In the genomic region with DNA sequence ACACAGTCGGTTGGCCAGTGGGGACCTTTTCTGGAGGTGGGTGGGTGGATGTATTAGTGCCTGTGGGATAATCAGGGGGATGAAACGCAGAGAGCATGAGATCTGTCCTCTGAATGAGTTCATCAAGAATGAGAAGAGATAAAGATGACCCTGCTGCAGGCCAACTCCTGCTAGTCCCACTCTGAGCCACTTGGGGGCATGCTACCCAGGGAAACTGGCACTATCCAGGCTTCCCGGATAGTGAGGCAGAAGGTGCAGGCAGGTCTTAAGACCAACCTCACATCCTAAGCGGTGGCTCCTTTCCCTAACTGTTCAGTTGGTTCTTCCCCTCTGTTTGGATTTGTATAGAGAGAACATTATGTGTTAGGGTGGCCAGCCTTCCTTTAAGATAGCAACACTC, we compare ENCODE assay signal across 9 mouse cellular contexts.
DNase-seq lines count a peak whose midpoint lies in the region; ATAC-seq and TF ChIP-seq lines count a peak whose summit lies in the region.
"Had no signal": no experiment of that assay in that cellular context is flagged by ENCODE, and none has a peak within 500 bp of the region (broad histone marks: within the 10 kb centered on the region; RNA-seq: fewer than 3 reads in every experiment).

No protein-coding gene starts in this region.

- WGBS in intestine, postnatal 0 days: 65% methylated on average over 4 of the region's 4 CpGs
- 64% methylated on average over 4 of the region's 4 CpGs for WGBS in intestine, embryonic 15.5 days
- 70% methylated on average over 4 of the region's 4 CpGs for WGBS in neural tube, embryonic 15.5 days

- H3K4me2 ChIP-seq in intestine, postnatal 0 days (replicated peaks; ENCODE audit: low read depth): no peak overlapping the region
- no peak overlapping the region for H3K4me2 ChIP-seq in intestine, embryonic 15.5 days (replicated peaks)
- no peak overlapping the region for H3K4me2 ChIP-seq in neural tube, embryonic 15.5 days
- H3K4me2 ChIP-seq: liver, embryonic 13.5 days had no signal

- H3K27ac ChIP-seq in intestine, postnatal 0 days (ENCODE audit: low read depth, low read length): no peak overlapping the region
- H3K27ac ChIP-seq in intestine, embryonic 15.5 days: no peak overlapping the region
- H3K27ac ChIP-seq in neural tube, embryonic 15.5 days (replicated peaks): no peak overlapping the region
- H3K27ac ChIP-seq: liver, embryonic 13.5 days had no signal

- H3K27me3 ChIP-seq in intestine, postnatal 0 days (replicated peaks; ENCODE audit: control insufficient read depth, insufficient read depth, low read length): no peaks in the 10 kb centered on the region
- no peaks in the 10 kb centered on the region for H3K27me3 ChIP-seq in intestine, embryonic 15.5 days (replicated peaks)
- H3K27me3 ChIP-seq in neural tube, embryonic 15.5 days (replicated peaks): no peaks in the 10 kb centered on the region
- H3K27me3 ChIP-seq: liver, embryonic 13.5 days had no signal

- H3K4me1 ChIP-seq in intestine, postnatal 0 days (replicated peaks; ENCODE audit: control insufficient read depth, insufficient read depth, low read length): no peaks in the 10 kb centered on the region; the same call in 1 of the 2 replicates
- peaks cover 7% of the 10 kb centered on the region; the same call in 1 of the 2 replicates for H3K4me1 ChIP-seq in intestine, embryonic 15.5 days (replicated peaks)
- H3K4me1 ChIP-seq in neural tube, embryonic 15.5 days: no peaks in the 10 kb centered on the region
- H3K4me1 ChIP-seq: liver, embryonic 13.5 days had no signal

- peak; percentile 65 for TF ChIP-seq CTCF in intestine, postnatal 0 days (IDR thresholded peaks at IDR 0.05; ENCODE audit: low read depth)

- H3K9me3 ChIP-seq in intestine, postnatal 0 days (ENCODE audit: control insufficient read depth): no peaks in the 10 kb centered on the region
- no peaks in the 10 kb centered on the region for H3K9me3 ChIP-seq in intestine, embryonic 15.5 days
- H3K9me3 ChIP-seq in neural tube, embryonic 15.5 days (replicated peaks): no peaks in the 10 kb centered on the region
- H3K9me3 ChIP-seq: liver, embryonic 13.5 days had no signal

- no peak for ATAC-seq in intestine, postnatal 0 days
- no peak for ATAC-seq in intestine, embryonic 15.5 days
- ATAC-seq in neural tube, embryonic 15.5 days (ENCODE audit: low FRiP score): no peak

- H3K4me3 ChIP-seq in intestine, postnatal 0 days (ENCODE audit: low read depth, low read length): no peak overlapping the region
- H3K4me3 ChIP-seq in intestine, embryonic 15.5 days (replicated peaks): no peak overlapping the region
- H3K4me3 ChIP-seq in neural tube, embryonic 15.5 days (replicated peaks): no peak overlapping the region
- H3K4me3 ChIP-seq: liver, embryonic 13.5 days had no signal

- no peak overlapping the region for H3K9ac ChIP-seq in intestine, postnatal 0 days (ENCODE audit: low read depth, low read length)
- no peak overlapping the region for H3K9ac ChIP-seq in intestine, embryonic 15.5 days
- H3K9ac ChIP-seq in neural tube, embryonic 15.5 days (replicated peaks): no peak overlapping the region
- H3K9ac ChIP-seq: liver, embryonic 13.5 days had no signal

- DNase-seq in R1 (ENCODE audit: low read depth, low spot score): peak; percentile 25
- DNase-seq in cerebellum, postnatal 14 days: peak; percentile 36 to 55
- peak; percentile 16 for DNase-seq in left cerebral cortex, adult 11 months (ENCODE audit: low spot score)
- DNase-seq in right cerebral cortex, postnatal 36 days (ENCODE audit: low spot score in 2 of 2): peak; percentile 2 to 13
- DNase-seq in urinary bladder, adult 18-20 months (ENCODE audit: low spot score in 2 of 2): no peak
- DNase-seq: liver, embryonic 13.5 days had no signal

- no peaks in the 10 kb centered on the region for H3K36me3 ChIP-seq in intestine, postnatal 0 days (ENCODE audit: control insufficient read depth, insufficient read depth)
- no peaks in the 10 kb centered on the region for H3K36me3 ChIP-seq in intestine, embryonic 15.5 days
- no peaks in the 10 kb centered on the region for H3K36me3 ChIP-seq in neural tube, embryonic 15.5 days
- H3K36me3 ChIP-seq: liver, embryonic 13.5 days had no signal

Comparison
In these comparisons a context has a peak if more than half of its experiments do, and no peak if none do; other contexts are left out.
1. DNase-seq: peak in R1 (single experiment), cerebellum, postnatal 14 days (2 of 2), left cerebral cortex, adult 11 months (single experiment) and right cerebral cortex, postnatal 36 days (2 of 2); none in urinary bladder, adult 18-20 months (0 of 2).